Mouse (Mus musculus): ENCODE measurements around the gene Gm44965.

The Gm44965 gene

DNA sequence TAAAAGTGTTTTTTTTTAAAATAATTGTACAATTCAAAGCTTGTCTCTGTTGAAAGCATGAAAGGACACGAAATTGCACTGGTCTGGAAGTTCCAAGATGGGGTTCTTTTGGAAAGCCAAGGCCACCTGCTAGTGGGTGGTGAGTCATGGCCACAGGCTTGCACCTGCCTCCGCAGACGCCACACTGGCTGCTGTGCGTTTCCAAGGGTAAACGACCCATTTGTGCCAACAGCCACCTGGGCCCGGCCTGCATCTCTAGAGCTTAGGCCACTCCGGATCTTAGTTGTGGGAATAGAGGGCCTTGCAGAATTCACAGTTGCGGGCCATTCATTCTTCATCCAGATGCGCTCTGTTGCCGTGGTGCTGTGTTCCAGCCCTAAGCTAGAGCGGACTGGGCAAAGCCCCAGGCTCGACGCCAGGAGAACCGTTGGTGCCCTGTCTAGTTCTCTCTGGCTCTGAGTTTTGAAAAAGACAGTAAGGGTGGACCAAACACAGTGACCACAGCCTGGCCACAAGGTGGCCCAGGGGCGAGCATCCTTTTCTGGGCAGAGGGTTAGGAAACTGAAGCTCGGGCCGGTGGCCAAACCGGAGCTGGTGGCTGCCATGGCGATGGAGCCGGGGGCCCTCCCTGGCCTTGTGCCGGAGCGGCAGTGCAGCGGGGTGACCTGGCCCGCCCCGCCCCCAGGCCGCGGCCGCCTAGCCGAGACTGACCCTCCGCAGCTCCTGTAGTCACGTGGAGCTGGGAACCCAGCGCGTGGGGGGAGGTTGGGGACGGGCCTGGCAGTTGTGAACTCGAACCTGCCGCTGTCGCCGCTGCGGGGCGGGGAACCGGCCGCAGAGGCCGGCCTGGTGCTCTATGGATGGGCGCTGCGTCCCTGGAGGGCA lies at the start of gene Gm44965, which contains the start of gene Repin1:
Gene Gm44965, plus strand, starts transcription at position 784 of the 885 bp plus-strand sequence.
Gene Repin1, plus strand, starts transcription at position 726 of the 885 bp plus-strand sequence.
- no peak for DNase-seq (ENCODE audit: low read depth, low spot score)

DNA sequence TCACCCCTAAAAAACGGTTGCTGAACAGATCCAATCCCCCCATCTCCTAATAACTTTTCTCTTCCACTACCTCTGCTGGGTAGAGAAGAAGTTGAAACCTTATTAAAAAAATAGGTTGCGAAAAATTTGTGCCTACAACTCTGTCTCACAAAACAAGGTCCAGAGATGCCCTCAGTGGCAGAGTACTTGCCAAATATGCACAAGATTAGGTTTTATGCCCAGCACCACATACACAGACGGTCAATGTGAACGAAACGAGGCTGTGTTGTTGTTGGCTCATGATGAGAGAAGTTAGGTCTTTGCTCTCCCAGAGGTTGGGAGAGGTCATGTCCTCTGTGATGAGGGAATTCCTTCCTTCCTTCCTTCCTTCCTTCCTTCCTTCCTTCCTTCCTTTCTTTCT lies 48.5 kb upstream of the Gm44965 start:
- DNase-seq (ENCODE audit: low read depth, low spot score): no peak

DNA sequence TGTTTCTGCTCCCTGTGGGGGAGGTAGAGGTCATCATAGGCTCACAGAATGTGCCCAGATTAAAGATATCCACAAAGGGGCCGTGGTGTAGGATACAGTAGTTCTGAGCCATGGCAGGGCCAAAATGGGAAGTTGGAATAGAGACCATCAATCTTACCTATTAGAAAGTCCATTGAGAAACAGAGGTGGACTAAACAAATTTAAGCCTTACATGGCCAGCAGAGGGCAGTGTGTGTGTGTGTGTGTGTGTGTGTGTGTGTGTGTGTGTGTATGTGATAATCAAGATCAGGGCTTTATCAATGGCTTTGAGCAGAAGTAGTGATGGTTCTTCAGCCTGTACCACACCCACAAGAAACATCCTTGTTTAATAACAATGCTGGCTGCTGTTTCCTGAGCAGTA lies 47.5 kb upstream of the Gm44965 start:
- DNase-seq (ENCODE audit: low read depth, low spot score): peak; percentile 12

DNA sequence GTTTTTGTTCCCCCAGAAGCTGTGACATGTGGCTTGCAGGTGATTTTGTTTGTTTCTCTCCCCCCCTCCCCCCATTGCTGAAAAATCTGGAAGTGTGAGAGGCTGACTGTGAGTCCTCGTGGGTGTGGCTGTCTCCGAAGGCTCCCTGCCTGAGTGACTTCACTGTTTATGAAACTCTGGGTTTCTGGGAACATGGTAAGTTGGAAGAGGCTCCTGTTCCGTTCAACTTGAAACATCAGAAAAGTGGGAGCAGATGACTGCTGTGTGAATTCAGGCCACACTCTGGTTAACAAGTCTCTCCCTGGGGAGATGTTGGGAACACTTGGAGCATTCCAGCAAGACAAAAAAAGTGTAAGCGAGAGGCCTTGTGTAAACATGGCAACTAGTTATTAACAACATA lies 46.9 kb upstream of the Gm44965 start:
- DNase-seq (ENCODE audit: low read depth, low spot score): no peak

DNA sequence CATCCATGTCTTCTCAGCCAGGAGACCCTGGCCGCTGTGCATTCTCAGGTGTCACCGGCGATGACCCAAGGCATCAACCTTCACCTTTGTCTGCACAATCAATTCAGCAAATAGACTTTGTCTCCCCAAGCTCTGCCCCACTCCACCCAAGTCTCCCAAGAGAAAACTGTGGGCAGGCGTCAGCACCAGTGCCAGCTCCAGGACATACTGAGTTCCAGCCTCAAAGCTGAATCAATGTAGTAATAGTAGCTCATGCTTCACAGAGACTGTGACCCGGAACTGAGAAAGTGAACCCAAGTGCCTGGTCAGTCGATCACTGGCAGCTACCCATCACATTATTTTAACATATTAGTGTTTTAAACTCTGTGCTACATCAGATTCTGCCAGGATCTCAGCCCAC lies 45.4 kb upstream of the Gm44965 start:
- no peak for DNase-seq (ENCODE audit: low read depth, low spot score)

DNA sequence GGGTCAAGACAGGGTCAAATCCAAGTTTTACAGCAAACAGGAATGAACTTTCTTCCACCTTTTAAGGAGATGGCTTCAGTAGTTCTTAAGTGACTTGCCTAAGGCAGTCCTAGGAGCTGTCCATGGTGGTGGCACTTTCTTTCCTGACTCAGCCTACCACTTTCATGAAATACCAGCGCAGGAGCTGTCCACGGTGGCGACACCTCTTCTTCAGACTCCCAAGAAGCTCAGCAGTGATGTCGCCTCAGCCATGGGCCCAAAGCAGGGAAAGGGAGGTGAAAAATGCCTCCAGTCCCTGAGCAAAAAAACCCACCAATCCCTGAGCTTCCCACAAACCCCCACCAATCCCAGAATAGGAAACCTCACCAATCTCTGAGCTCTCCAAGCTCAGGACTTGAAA lies 40.8 kb upstream of the Gm44965 start:
- DNase-seq (ENCODE audit: low read depth, low spot score): no peak

DNA sequence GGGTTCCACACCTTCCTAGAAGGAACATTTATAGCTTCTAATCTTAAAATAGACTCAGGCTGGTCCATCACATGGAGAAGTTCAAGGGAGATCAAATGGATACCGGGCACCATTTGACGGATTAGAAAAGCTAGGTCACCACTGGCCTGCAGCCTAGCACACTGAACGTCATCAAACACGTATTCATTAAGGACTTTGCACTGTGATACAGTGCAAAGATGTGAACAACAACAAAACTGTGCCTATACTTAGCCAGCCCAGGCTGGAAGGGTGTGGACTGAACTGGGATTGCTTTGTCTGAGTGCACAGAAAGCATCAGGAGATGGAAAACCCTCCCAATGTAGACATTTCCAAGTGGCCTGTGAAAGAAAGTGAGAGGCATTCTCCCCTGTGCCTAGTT lies 39.9 kb upstream of the Gm44965 start:
- DNase-seq (ENCODE audit: low read depth, low spot score): peak; percentile 13

DNA sequence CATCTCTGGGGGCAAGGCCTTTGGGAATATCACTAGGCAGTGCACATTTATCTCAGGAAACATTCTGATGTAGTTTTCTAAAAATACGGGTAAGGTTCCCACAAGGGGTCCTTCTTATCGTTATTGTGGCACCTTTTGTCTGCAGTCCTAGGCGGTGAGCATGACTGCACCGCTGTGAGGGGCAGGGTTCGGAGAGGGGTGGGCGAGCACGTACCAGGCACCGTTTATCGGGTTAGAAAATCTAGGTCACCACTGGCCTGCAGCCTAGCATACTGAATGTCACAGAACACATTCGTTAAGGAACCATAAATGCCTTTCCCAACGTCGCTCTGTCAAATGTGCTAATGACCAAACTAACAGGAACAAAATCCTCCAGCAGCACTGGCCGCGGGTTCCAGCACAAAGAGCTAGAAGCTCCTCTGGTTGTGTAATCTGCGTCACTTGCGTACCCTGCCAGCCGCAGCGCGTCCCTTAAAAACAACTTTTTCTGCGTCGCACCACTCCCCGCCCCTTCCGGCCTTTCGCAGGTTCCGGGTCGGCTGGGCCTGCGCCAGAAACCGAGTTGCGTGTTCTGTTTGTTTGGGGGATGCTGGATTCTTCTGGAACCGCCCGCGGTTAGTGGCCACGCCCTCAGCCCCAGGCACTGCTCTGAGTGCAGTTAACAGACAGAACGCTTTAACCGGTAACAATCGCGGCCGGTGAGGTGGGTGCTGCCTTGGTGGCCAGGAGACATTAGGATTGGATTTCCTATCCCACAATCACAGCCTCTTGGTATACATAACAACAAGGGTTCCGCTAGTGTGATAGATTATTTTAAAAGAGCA lies 39.2 kb upstream of the Gm44965 start, which contains the start of gene Lrrc61:
Gene Lrrc61, plus strand, starts transcription at position 517 of the 824 bp plus-strand sequence.
- peak; percentile 97 for DNase-seq (ENCODE audit: low read depth, low spot score)

DNA sequence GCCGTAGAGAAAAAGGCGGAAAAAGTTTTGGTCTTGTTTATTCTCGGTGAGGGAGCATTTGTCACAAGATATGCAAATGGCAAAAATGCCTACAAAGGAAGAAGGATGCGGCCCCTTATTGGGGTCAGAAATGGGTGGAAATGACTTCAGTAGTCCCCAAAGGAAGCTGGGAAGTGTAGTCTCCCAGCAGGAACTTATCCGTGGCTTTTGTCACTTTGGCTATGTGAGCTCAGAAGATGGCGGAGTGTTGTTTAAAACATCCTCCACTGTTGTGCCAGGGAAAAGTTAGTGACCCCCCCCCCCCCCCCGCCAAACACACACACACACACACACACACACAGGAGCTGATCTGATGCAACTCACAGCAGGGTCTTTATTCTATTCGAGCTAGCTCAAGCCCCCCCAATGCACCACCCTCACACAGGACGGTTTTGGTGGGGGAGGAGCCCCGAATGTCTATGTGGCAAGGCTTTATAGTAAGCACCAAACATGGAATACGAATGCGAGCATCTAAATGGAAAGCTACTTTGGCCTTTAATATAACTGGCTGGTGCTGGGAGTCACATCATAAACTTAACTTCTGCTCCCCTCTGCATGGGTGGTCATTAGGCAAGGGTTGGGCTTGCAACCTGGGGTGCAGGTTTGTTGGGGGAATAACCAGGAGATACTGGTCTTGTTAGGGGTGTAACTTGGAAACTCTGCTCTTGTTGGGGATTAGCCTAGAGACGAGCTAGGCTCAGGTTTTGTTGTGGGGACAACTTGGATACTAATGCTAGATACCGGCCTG lies 38.4 kb upstream of the Gm44965 start:
- DNase-seq (ENCODE audit: low read depth, low spot score): peak; percentile 96

DNA sequence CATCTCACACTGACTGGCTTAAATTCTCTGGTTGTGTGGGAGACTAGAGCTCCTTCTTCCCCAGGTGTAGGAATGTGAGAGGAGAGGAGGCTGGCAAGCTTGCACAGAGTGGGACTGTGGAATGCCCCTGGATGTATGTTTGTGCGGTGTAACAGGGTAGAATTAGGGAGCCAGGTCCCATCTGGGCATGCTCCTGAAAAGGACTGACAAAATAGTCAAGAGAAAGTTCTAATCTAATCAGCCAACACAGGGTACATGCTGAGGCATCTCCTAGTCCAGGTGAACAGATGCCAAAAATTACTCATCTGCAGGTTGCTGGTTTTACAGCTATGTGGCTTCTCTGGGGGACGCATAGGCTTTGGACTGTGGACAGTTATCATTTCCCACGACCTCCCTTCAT lies 37.8 kb upstream of the Gm44965 start:
- no peak for DNase-seq (ENCODE audit: low read depth, low spot score)

DNA sequence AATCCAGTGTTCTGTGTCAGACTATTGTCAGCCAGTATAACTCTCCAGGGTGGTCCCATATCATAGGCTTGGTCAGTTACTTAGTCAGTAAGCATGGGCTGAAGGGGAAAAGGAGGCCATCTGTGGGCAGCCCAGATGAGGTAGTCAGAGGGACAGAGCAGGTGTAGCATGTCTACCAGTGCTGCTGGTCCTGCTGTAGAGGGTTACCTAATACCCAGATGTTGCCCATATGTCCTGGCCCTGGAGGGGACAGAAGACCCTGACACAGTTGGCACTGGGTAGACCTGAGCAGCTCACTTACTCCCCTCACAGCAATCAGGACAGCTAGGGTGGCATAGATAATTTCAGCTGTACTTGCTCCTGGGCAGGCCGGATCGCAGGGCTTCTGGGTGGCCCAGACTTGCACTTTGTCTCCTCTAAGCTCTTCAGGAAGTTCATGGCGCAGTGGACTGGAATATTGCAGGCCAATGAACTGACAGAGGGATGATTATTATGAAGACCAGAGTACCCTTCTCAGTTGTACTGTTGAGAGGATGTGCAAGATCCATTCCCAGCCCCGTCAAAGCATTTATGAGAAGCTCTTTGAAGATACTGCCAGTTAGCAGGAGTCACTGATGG lies 27.9 kb upstream of the Gm44965 start:
- no peak for DNase-seq (ENCODE audit: low read depth, low spot score)

DNA sequence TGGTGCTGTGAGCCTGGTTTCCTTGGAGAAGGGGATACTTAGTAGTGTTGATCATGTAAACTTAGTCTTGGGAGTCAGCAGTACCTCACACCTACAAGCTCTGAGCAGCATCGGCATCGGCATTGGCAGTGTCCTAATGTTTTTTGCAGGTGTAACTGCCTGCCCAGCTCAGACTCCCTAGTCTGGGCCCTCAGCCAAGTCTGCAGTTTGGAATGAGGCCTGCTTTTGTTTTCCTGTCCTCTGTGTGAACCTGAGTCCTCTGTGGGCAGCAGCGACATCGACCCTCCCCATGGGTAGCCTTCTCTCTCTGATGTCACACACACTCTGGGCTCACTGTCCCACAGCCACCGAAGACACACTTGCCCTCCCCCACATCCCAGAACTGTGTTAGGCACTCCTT lies 27.4 kb upstream of the Gm44965 start:
- DNase-seq (ENCODE audit: low read depth, low spot score): no peak

DNA sequence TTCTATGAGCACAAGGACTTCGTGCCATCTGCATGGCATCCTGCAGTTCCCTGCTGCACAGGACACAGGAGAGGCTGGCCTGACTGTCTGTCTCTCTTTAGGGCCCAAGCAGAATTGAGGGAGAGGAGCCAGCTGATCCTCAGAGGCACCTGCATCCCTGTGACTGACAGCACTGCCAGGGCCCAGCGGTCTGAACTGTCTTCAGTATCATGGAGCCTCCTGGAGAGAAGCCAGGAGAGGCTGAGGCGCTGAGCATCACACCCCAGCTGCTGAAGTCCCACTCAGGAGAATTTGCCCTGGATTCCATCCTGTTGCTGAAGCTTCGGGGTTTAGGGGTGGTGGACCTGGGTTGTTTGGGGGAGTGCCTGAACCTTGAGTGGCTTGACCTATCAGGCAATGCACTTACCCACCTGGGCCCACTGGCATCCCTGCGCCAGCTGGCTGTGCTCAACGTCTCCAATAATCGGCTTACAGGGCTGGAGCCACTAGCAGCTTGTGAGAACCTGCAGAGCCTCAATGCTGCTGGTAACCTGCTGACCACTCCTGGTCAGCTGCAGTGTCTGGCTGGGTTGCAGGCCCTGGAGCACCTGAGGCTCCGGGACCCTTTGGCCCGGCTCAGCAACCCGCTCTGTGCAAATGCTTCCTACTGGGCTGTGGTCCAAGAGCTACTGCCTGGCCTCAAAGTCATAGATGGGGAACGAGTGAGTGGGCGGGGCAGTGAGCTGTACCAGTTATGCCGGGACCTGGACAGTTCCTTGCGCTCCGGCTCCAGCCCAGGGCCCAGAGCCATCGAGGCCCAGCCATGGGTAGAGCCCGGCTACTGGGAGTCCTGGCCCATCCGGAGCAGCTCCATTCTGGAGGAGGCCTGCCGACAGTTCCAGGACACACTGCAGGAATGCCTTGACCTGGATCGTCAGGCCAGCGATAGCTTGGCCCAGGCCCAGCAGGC lies 25.4 kb upstream of the Gm44965 start:
- DNase-seq (ENCODE audit: low read depth, low spot score): no peak

DNA sequence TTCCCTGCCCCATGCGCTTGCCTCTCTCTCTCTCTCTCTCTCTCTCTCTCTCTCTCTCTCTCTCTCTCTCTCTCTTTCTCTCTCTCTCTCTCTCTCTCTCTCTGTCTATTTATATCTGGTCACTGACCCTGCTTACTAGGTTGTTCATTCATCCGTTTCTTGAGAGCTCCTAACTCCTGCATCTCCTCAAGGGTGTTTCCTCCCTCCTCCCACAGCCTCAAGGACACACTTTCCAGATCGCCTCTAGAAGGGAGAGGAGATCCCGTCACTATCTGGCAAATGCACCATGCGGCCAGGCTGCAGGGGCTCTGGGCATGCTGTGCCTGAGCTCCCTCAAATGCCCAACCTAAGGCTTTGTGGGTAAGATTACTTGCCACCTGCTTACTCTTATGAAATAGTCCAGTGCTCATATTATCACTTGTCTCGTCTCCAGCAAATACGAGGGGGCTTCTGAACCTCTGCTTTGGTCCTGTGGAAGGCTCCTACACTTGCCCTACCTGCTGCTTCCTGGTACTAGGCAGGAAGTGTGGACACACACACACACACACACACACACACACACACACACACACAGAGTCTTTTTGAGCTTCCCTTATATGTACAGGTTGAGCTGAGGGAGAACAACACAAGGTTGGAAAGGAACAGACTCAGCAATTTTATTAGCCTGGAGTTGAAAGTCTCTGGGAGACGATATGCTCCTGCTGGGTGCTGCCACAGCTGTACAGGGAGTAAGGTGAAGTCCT lies 24.5 kb upstream of the Gm44965 start:
- DNase-seq (ENCODE audit: low read depth, low spot score): no peak

DNA sequence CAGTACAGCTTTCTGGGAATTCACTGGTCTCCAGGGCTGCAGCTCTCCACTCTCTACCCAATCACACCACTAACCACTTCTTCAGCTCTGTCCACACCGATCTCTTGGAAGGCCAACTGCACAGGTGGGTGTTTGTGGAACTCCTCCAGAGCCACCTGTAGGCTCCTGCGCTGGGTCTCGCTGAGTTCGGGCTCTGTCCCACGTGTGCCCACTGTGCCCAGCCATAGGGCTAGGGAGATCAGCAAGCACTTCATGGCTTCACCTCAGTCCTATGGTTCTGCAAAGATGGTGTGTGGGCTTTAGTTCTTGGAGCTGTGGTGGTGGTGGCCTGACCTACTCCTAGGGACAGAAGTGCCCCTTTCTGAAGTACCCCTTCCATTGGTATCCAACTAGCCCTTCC lies 21.7 kb upstream of the Gm44965 start:
- no peak for DNase-seq (ENCODE audit: low read depth, low spot score)

DNA sequence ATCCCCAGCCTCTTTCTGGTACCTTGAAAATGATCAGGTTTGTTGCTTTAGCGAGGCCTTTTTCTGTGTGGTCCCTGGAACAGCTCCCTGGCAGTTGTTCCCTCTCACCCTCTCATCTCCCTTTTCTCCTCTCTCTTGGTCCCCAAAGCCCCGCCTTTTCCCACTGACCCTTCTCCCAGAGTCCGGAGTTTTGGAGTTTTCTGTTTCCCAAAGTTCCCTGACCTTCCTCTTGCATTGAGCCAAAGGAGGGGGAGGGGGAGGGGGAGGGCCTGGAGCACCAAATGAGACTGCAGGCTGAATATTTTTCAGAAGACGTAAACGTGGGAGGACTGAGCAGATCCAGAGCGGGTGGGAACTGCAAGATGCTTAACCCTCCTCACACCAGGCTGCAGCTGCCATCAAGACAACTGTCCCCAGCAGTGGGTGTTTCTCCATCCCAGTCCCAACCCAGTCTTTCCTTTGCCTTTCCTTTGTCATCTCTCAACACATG lies 21.1 kb upstream of the Gm44965 start, which contains the start of gene Rarres2:
Gene Rarres2, minus strand, starts transcription at position 218 of the 490 bp plus-strand sequence.
- DNase-seq (ENCODE audit: low read depth, low spot score): no peak

DNA sequence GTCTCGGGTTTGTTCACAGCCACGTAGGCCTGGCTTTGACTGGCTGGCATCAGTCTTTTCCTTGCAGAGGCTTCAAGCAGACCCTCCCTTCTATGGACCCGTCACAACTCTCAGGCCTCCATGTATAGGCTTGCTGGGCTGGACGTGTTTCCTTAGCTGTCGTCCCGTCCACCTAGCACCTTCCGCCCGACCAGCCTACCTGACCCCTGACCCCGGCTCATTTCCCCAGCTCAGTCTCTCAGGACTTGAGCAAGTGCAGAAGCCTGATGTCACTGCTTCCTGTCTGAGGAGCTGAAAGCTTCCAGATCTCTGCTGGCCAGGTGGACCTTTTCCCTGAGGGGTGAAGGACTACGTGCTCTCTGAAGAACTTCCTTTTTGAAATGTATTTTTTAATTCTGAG lies 20.5 kb upstream of the Gm44965 start:
- DNase-seq (ENCODE audit: low read depth, low spot score): no peak

DNA sequence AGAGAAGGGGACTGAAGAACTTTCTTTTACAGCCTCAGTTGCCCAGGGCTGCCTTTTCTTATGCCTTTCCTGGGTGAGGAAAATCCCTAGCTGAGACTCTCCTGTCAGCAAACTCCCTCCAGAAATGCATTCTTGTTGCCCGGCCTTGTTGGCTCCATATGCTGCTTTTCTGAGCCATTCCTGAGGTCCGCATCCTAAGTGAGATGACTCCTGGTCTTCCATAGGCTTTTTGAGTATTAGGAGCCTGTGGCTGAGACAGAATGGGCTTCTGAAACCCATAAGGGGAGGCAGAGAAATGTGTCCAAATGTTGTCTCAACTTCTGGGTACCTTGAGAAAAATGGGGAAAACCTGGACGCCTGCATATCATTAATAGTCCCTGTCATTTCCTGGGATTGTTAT lies 19.8 kb upstream of the Gm44965 start:
- no peak for DNase-seq (ENCODE audit: low read depth, low spot score)

DNA sequence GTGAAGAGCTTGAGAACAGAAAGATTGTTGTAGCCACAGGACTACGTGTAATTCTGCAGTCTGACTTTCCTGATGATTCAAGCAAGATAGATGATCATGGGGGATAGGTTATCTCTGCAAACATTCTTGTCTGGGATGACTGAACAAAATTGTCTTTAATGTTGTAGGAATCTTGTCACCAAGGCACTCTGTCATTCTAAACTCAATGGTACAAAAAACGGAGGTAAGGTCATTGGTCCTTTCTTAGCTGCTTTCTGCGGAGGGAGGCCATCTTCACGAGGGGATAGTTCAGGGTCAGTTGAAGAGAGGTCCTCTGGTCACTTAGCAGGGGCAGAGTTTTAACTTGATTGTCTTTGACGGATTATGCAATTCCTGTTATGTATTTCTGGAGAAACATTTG lies 15.0 kb upstream of the Gm44965 start:
- DNase-seq (ENCODE audit: low read depth, low spot score): no peak
